Mouse (Mus musculus) midbrain, embryonic 13.5 days (tissue): Measurements from ENCODE around the gene Igsf9. TPM values are rescaled to one million over a fixed set of nuclear protein-coding genes. Genes with fewer than 3 reads are reported as not detected.

Experiments
- ATAC-seq: fragments of 200-750 bp; cut with Nextera tagmentation; 2 replicates; pipeline ENCODE4 v1.8.0; 2017; ENCODE audit warnings: mild to moderate bottlenecking, moderate TSS enrichment, moderate library complexity
- H3K27ac ChIP-seq: fragments of 300-500 bp; sonication (generic); 2 replicates; pipeline ENCODE4 v1.5.1; 2015; ENCODE audit warnings: inconsistent platforms, mild to moderate bottlenecking, moderate library complexity
- H3K27me3 ChIP-seq: fragments of 300-500 bp; sonication (generic); 2 replicates; pipeline ENCODE4 v1.6.1; 2015; ENCODE audit warnings: mild to moderate bottlenecking, inconsistent platforms
- H3K36me3 ChIP-seq: fragments of 300-500 bp; sonication (generic); 2 replicates; pipeline ENCODE4 v1.6.1; 2015; ENCODE audit warnings: mild to moderate bottlenecking, inconsistent platforms
- H3K4me1 ChIP-seq: fragments of 300-500 bp; sonication (generic); replicated peaks from 2 replicates; pipeline ENCODE4 v1.6.1; 2015; ENCODE audit warnings: inconsistent platforms
- H3K4me2 ChIP-seq: fragments of 300-500 bp; sonication (generic); replicated peaks from 2 replicates; pipeline ENCODE4 v1.6.1; 2015; ENCODE audit warnings: moderate library complexity, mild to moderate bottlenecking, inconsistent platforms
- H3K4me3 ChIP-seq: fragments of 300-500 bp; sonication (generic); replicated peaks from 2 replicates; pipeline ENCODE4 v1.5.1; 2015; ENCODE audit warnings: mild to moderate bottlenecking, inconsistent platforms
- H3K9ac ChIP-seq: fragments of 300-500 bp; sonication (generic); replicated peaks from 2 replicates; pipeline ENCODE4 v1.6.1; 2015; ENCODE audit warnings: mild to moderate bottlenecking, inconsistent platforms
- H3K9me3 ChIP-seq: fragments of 300-500 bp; sonication (generic); 2 replicates; pipeline ENCODE4 v1.6.1; 2016; ENCODE audit warnings: mild to moderate bottlenecking, inconsistent platforms
- WGBS: fragments of 180-500 bp; shearing (Covaris S2); methylation state at CpG from one replicate; pipeline ENCODE4 v1.1.7; 2015; 5-methylcytosine and 5-hydroxymethylcytosine counted together
- polyA plus RNA-seq: library from polyadenylated mRNA; unstranded; fragments of >200 nt; fragmentation: Nextera tagmentation; extraction: Ambion mirVana; gene quantifications from 2 replicates; pipeline ENCODE4 v1.2.1, GENCODE M21; 2015

Igsf9 gene
- polyA plus RNA-seq, 1 experiment from 2014 or later = 94.9 TPM

GRCm38 (mm10) chr1:172501371-172502144 is 20.0 kb downstream of the Igsf9 start:
- Histone ChIP-seq H3K27me3 (peaks cover 66% of the 10 kb centered on the region), H3K4me3 (peak overlapping the region; percentile 37), H3K9ac (0 out of 2 replicates have a peak overlapping the region, but pooled peaks have one; percentile 49), H3K4me2 (peak overlapping the region; percentile 57), H3K4me1 (peaks cover 54% of the 10 kb centered on the region), H3K27ac (no peak overlapping the region; the same call in 1 of the 2 replicates), H3K36me3 (peaks cover 21% of the 10 kb centered on the region), H3K9me3 (no peaks in the 10 kb centered on the region)
- 40% methylated on average over 13 of the region's 13 CpGs for WGBS
- 0 out of 2 replicates have a peak, but pooled peaks have one; percentile 2 for ATAC-seq

- H3K9ac ChIP-seq = no peak overlapping the region
- H3K36me3 ChIP-seq = peaks cover 12% of the 10 kb centered on the region
- ATAC-seq = no peak
- H3K4me1 ChIP-seq = peaks cover 54% of the 10 kb centered on the region
- H3K27ac ChIP-seq = no peak overlapping the region
- H3K4me3 ChIP-seq = no peak overlapping the region
- no peaks in the 10 kb centered on the region for H3K9me3 ChIP-seq
- H3K4me2 ChIP-seq = peak overlapping the region; percentile 34
- H3K27me3 ChIP-seq = peaks cover 62% of the 10 kb centered on the region
- WGBS = 35% methylated on average over 13 of the region's 13 CpGs
Measured at GRCm38 (mm10) chr1:172502145-172503110, 20.8 kb downstream of the Igsf9 start.

GRCm38 (mm10) chr1:172503111-172503997 is 21.8 kb downstream of the Igsf9 start:
- ATAC-seq = peak; percentile 2; the same call in 1 of the 2 replicates
- WGBS = 35% methylated on average over 14 of the region's 14 CpGs
- Histone ChIP-seq H3K9ac (no peak overlapping the region), H3K4me3 (no peak overlapping the region; the same call in 1 of the 2 replicates), H3K36me3 (peaks cover 3% of the 10 kb centered on the region), H3K27ac (no peak overlapping the region), H3K9me3 (no peaks in the 10 kb centered on the region), H3K4me2 (peak overlapping the region; percentile 25), H3K27me3 (peaks cover 52% of the 10 kb centered on the region), H3K4me1 (peaks cover 57% of the 10 kb centered on the region)

- H3K9ac ChIP-seq = no peak overlapping the region
- H3K27ac ChIP-seq = no peak overlapping the region
- H3K4me2 ChIP-seq = no peak overlapping the region
- 85% methylated on average over 8 of the region's 8 CpGs for WGBS
- peaks cover 38% of the 10 kb centered on the region for H3K27me3 ChIP-seq
- no peak overlapping the region for H3K4me3 ChIP-seq
- H3K9me3 ChIP-seq = no peaks in the 10 kb centered on the region
- H3K36me3 ChIP-seq = no peaks in the 10 kb centered on the region
- peaks cover 56% of the 10 kb centered on the region for H3K4me1 ChIP-seq
- no peak for ATAC-seq
Measured at GRCm38 (mm10) chr1:172504756-172505155, 23.2 kb downstream of the Igsf9 start.

GRCm38 (mm10) chr1:172507001-172507400 is 25.4 kb downstream of the Igsf9 start:
- WGBS = 67% methylated on average over 5 of the region's 5 CpGs
- H3K27me3 ChIP-seq = peaks cover 16% of the 10 kb centered on the region
- H3K9me3 ChIP-seq = no peaks in the 10 kb centered on the region
- H3K36me3 ChIP-seq = no peaks in the 10 kb centered on the region
- peaks cover 39% of the 10 kb centered on the region for H3K4me1 ChIP-seq
- no peak overlapping the region for H3K9ac ChIP-seq
- H3K4me3 ChIP-seq = no peak overlapping the region
- H3K4me2 ChIP-seq = no peak overlapping the region
- no peak for ATAC-seq
- no peak overlapping the region for H3K27ac ChIP-seq

- ATAC-seq = no peak
- H3K36me3 ChIP-seq = no peaks in the 10 kb centered on the region
- no peak overlapping the region for H3K4me2 ChIP-seq
- no peaks in the 10 kb centered on the region for H3K9me3 ChIP-seq
- peaks cover 9% of the 10 kb centered on the region for H3K27me3 ChIP-seq
- 92% methylated on average over 3 of the region's 3 CpGs for WGBS
- peaks cover 32% of the 10 kb centered on the region for H3K4me1 ChIP-seq
- H3K9ac ChIP-seq = no peak overlapping the region
- no peak overlapping the region for H3K4me3 ChIP-seq
- no peak overlapping the region for H3K27ac ChIP-seq
Measured at GRCm38 (mm10) chr1:172507701-172508100, 26.1 kb downstream of the Igsf9 start.

GRCm38 (mm10) chr1:172508172-172508571 is 26.6 kb downstream of the Igsf9 start:
- Histone ChIP-seq H3K27me3 (peaks cover 9% of the 10 kb centered on the region), H3K9ac (no peak overlapping the region), H3K4me2 (no peak overlapping the region), H3K9me3 (no peaks in the 10 kb centered on the region), H3K36me3 (no peaks in the 10 kb centered on the region), H3K4me3 (no peak overlapping the region), H3K4me1 (peaks cover 30% of the 10 kb centered on the region), H3K27ac (no peak overlapping the region)
- WGBS = 55% methylated on average over 2 of the region's 2 CpGs
- ATAC-seq = no peak

- Histone ChIP-seq H3K4me2 (no peak overlapping the region), H3K36me3 (no peaks in the 10 kb centered on the region), H3K4me1 (peaks cover 21% of the 10 kb centered on the region), H3K27me3 (peaks cover 7% of the 10 kb centered on the region), H3K27ac (no peak overlapping the region), H3K9ac (no peak overlapping the region), H3K9me3 (no peaks in the 10 kb centered on the region), H3K4me3 (no peak overlapping the region)
- WGBS = 86% methylated on average over 5 of the region's 5 CpGs
- no peak for ATAC-seq
Measured at GRCm38 (mm10) chr1:172509235-172509634, 27.6 kb downstream of the Igsf9 start.

GRCm38 (mm10) chr1:172509983-172510382 is 28.4 kb downstream of the Igsf9 start:
- Histone ChIP-seq H3K36me3 (no peaks in the 10 kb centered on the region), H3K4me1 (peaks cover 14% of the 10 kb centered on the region), H3K27ac (no peak overlapping the region), H3K9me3 (no peaks in the 10 kb centered on the region), H3K4me3 (no peak overlapping the region), H3K9ac (no peak overlapping the region), H3K27me3 (peaks cover 4% of the 10 kb centered on the region), H3K4me2 (no peak overlapping the region)
- 45% methylated on average over 8 of the region's 8 CpGs for WGBS
- no peak for ATAC-seq

- no peak overlapping the region for H3K4me2 ChIP-seq
- 22% methylated on average over 13 of the region's 13 CpGs for WGBS
- no peak overlapping the region for H3K4me3 ChIP-seq
- no peak for ATAC-seq
- H3K4me1 ChIP-seq = peaks cover 14% of the 10 kb centered on the region
- no peaks in the 10 kb centered on the region for H3K27me3 ChIP-seq
- no peaks in the 10 kb centered on the region for H3K9me3 ChIP-seq
- H3K36me3 ChIP-seq = no peaks in the 10 kb centered on the region
- H3K27ac ChIP-seq = no peak overlapping the region
- H3K9ac ChIP-seq = no peak overlapping the region
Measured at GRCm38 (mm10) chr1:172510421-172510972, 28.9 kb downstream of the Igsf9 start.

- no peak for ATAC-seq
- peak overlapping the region; percentile 30 for H3K4me2 ChIP-seq
- H3K4me3 ChIP-seq = no peak overlapping the region
- H3K9me3 ChIP-seq = 0 out of 2 replicates have a peak, but pooled peaks cover 5% of the 10 kb centered on the region
- no peak overlapping the region for H3K27ac ChIP-seq
- H3K27me3 ChIP-seq = no peaks in the 10 kb centered on the region
- no peak overlapping the region for H3K9ac ChIP-seq
- H3K36me3 ChIP-seq = no peaks in the 10 kb centered on the region
- WGBS = 34% methylated on average over 13 of the region's 13 CpGs
- peaks cover 14% of the 10 kb centered on the region for H3K4me1 ChIP-seq
Measured at GRCm38 (mm10) chr1:172512962-172513361, 31.4 kb downstream of the Igsf9 start.
